Mouse (Mus musculus): ENCODE measurements at regions not wholly inside any gene's neighbourhood (a gene's known extent, or its start where the extent isn't known, plus 50 kb on each side); places are given as distances from the start of the nearest gene placed in this dataset.

- no peak for DNase-seq
Measured at GRCm38 (mm10) chr3:34222291-34222690, 141.2 kb upstream of the Dnajc19 start.

DNA sequence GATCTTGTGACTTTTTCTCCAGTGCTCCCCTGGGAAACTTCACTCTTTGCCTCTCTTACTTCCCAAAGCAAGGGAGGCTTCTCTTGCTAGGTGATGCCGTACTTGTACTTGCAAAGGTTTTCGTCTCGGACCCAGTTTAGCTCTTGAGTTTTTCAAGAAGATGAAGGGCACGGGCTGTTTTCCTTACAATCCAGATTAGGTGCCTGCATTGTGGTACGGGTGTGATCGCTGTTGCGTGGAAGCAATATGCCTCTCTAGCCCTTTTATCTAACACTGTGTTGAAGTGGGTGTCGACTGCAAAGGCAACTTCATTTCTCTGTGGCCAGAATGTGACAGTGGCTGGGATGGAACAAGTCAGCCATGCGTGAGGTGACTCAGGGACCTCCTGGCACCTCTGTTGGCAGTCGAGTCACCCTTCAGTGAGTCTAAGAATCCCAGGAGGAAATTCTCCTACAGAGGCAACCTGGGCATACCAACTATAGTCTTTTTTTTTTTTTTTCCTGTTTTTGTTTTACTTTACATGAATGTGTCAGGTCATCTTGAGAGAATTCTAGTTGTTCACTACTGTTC, 138.7 kb upstream of the Dnajc19 start:
- no peak for DNase-seq

GRCm38 (mm10) chr3:34219096-34219495, 138.0 kb upstream of the Dnajc19 start:
- DNase-seq = no peak

DNA sequence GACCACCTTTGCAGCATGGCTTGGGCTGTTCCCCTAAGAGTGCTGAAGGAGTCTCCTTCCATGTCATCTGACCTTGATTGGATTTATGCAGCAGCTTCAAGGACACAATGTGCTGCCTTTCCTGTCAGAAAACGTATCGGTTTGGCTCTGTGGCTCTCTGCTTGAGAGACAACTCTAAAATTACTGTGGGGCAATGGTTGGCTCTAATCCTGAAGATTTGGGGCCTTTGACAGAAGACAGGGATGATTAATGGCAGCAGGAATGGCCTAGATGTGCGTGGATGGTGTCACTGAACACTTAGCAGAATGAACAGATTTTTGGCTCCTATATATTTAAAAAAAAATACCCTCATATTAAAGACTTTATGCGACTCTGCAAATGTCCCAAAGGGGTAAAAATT, 136.8 kb upstream of the Dnajc19 start:
- DNase-seq = no peak

- no peak for DNase-seq
Measured at GRCm38 (mm10) chr3:34214233-34214632, 133.1 kb upstream of the Dnajc19 start.

DNA sequence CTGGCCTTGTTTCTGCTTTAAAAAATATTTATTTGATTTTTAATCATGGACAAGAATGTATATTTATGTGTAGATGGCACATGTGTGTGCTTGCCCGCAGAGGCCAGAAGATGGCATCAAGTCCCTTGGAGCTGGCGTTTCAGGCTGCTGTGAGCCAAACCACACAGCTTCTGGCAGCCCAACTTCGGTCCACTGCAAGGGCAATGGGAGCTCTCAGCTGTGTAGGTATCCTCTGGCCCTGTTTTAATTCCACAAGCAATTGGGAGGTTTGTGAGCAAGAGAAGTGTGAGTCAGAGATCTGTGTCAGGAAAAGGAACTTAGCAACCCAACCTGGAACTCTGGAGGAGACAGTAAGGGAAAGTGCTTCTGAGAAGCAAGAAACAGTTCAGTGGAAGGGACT, 125.3 kb upstream of the Dnajc19 start:
- no peak for DNase-seq

DNA sequence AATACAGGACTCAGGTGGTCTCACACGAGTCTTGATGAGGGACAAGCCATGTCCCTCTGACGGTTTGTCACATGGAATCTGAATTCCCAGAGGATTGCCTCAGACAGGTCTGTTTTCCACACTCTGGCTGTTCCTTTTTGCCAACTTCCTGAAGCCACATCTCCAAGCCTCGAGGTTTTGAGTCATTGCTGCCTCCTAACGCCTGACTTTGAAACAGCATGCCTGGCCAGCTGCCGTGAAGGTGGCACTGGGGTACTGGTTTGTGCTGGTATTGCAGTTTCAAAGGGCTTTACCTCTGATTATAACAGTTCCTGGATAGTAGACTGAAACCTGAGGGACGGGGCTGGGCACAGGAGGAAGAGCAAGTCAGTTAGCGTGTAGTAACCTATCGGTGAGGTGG, 117.1 kb upstream of the Dnajc19 start:
- peak in 1 of 2 experiments; percentile 3 for DNase-seq

DNA sequence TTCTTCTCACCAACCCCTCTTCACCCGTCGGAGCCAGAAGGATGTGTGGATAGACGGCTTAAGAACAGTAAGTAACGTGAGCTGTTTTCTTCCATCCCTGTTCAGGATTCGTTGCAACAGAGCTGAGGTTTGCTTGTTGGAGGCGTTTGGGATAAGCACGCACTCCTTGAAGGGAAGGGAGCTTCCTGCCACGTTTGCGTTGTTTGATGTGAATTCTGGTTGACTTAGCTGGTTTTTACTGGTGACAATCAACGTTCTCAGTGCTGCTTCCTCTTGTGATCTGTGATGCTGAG, 116.0 kb upstream of the Dnajc19 start:
- no peak for DNase-seq

DNA sequence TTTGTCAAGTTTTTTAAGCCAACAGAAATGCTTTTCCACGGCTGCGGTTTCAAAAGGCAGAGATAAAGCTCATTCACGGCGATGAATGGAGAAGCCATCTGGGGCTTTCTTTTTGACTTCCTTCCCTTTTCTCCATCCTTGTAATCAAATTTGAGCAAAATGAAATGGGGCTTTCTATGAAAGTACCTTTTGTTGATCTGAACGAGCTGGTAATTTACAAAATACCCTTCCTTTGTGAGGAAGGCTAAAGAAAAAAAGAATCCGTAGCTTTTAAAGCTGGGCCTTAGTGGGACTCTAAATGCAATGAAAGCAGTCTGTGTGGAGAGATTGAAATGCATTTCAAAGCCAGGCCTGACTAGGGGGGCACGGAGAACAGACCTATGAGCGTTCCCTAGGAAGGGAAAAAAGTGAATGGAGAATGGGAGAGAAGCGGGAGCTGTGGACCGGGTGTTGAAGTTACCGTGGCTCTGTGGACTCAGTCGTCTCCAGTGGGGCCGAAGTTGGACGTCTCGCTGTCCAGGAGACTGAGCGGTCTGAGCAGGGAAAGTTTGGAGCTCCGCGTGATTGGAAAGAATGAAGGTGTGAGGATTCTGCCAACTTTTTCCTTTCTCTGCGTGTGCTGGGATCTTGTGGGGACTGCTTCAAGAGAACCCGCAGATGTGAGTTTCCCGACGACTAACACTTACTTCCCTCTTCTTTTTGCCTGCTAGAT, 115.5 kb upstream of the Dnajc19 start:
- no peak for DNase-seq

- DNase-seq = no peak
Measured at GRCm38 (mm10) chr3:34195729-34196450, 114.8 kb upstream of the Dnajc19 start.

DNA sequence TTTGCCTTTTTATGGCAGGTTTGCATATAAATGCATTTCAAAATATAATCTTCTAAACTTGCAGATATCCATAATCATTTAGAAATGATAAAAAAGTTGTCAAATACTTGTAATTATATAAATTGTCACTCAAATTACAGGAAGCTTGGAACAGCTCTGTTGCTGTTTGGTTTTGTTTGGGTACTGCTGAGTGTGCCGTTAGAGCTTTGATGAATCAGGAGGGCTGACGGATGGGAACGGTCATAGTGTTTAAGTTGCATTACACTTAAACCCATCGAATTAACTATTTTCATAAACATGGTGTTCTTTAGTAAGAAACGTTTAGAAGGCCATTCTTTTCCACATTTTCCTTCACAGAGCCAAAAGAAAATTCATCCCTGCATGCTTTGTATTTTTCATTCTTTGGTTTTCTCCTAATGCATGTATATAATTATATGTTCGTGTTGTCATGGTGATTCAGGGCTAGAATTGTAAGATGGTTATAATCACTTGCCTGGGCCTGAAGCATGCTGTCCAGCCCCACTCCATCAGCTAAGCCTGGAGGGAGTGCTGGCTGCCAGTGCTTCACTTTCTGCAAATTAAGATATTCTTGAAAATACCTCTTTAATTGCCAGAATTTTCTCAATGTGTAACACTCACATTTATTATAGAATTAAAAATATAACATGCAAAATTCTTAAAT, 92.4 kb upstream of the Dnajc19 start:
- no peak for DNase-seq

DNA sequence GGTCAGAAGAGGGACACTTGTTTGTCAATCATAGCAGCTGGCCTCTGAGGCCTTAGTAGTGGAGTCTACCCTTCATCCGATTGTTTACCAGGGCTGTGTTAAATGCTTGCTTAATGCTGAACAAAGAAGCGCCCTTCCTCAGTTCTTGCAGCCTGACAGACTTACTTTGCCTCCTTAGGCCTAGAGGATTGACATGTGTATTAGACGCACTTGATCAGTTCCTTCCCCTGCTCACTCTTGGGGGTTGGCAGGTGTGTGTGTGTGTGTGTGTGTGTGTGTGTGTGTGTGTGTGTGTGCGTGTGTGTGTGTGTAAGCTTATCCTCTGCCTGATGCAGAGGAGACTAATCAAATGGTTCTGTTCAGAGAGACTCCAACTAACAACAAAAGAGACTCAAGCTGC, 91.8 kb upstream of the Dnajc19 start:
- DNase-seq = no peak

GRCm38 (mm10) chr3:34171893-34172292, 90.8 kb upstream of the Dnajc19 start:
- no peak for DNase-seq

- DNase-seq = no peak
Measured at GRCm38 (mm10) chr3:34168087-34168486, 87.0 kb upstream of the Dnajc19 start.

DNA sequence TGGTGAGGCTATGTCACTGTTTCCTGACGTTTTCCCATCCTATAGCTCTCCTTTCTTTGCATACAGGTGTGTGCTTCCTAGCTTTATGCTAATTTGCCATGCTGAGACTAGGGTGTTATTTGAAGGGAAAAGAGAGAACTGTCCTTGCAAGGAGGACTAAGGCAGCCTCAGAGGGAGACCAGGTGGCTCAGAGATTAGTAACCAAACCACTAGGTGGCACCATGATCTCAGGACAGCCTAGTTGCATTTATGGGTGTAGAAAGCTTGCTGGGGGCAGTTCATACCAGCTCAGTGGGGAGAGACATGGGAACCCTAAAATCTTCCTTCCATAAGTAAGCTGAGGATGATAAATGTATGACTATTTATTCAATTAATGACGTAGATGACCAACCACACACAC, 68.9 kb upstream of the Dnajc19 start:
- DNase-seq = no peak

DNA sequence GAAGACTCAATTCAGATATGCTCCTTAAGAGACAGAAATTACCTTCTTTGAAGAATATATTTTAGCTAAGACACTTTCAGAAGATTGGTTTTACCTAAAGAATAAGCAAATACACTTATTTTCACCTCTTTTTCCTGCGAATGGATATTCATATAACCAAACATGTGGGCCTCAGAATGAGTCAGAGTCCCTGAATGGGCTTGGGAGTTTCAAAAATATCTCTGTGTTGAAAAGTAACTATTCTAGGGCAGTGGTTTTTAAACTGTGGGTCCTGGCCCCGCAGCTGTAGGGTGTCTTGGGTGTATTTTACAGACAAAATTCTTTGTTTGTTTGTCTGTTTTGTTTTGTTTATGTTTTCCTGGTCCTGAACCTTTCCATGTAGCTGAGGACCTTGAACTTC, 62.5 kb upstream of the Dnajc19 start:
- no peak for DNase-seq

GRCm38 (mm10) chr3:34139227-34139626, 58.1 kb upstream of the Dnajc19 start:
- DNase-seq = no peak

DNA sequence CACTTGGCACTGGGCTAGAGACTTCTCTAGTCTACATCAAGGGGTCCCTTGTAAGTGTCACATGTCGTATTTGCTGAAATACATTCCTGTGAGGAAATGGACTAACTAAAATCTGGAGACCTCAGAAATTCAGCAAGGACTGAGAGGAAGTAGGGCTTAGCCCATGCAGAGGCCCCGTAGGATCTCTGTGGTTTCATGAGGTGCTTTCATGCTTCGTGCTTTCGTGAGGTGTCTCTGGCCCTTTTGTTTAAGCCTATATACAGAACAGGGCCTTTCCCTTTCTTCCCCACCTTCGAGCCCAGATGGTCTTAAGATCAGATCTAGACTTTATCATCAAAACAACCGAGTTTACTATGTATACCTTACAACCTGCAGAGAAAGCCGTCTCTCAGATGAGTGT, 56.9 kb upstream of the Dnajc19 start:
- no peak for DNase-seq

GRCm38 (mm10) chr3:34136385-34136784, 55.3 kb upstream of the Dnajc19 start:
- DNase-seq = no peak
